Mouse (Mus musculus) lung, embryonic 16.5 days (tissue): Measurements from ENCODE around the gene Ctnna3. TPM values are rescaled to one million over a fixed set of nuclear protein-coding genes. Genes with fewer than 3 reads are reported as not detected.
"Not testable (repeated sequence)": the region's sequence is repeated elsewhere in the genome, so short reads cannot be mapped to it uniquely, and the experiment has no call there.

Experiments
- ATAC-seq: fragments of 200-750 bp; cut with Nextera tagmentation; 2 replicates; pipeline ENCODE4 v1.8.0; 2017; ENCODE audit warnings: low read depth, mild to moderate bottlenecking, moderate library complexity
- H3K27ac ChIP-seq: fragments of 300-500 bp; sonication (generic); 2 replicates; pipeline ENCODE4 v1.5.1; 2014; ENCODE audit warnings: mild to moderate bottlenecking, control low read depth, low read length
- H3K27me3 ChIP-seq: fragments of 300-500 bp; sonication (generic); 2 replicates; pipeline ENCODE4 v1.6.1; 2014; ENCODE audit warnings: low read depth, low read length, mixed read lengths; ENCODE audit not compliant: control insufficient read depth, insufficient read depth
- H3K36me3 ChIP-seq: fragments of 300-500 bp; sonication (generic); 2 replicates; pipeline ENCODE4 v1.6.1; 2014; ENCODE audit warnings: low read length; ENCODE audit not compliant: control insufficient read depth, insufficient read depth
- H3K4me1 ChIP-seq: fragments of 300-500 bp; sonication (generic); replicated peaks from 2 replicates; pipeline ENCODE4 v1.6.1; 2014; ENCODE audit warnings: low read length, mixed read lengths; ENCODE audit not compliant: control insufficient read depth, insufficient read depth
- H3K4me2 ChIP-seq: fragments of 300-500 bp; sonication (generic); 2 replicates; pipeline ENCODE4 v1.6.1; 2014; ENCODE audit warnings: low read depth, low read length, control low read depth
- H3K4me3 ChIP-seq: fragments of 300-500 bp; sonication (generic); 2 replicates; pipeline ENCODE4 v1.5.1; 2014; ENCODE audit warnings: mild to moderate bottlenecking, low read length, control low read depth
- H3K9ac ChIP-seq: fragments of 300-500 bp; sonication (generic); 2 replicates; pipeline ENCODE4 v1.6.1; 2014; ENCODE audit warnings: low read length, control low read depth
- H3K9me3 ChIP-seq: fragments of 300-500 bp; sonication (generic); 2 replicates; pipeline ENCODE4 v1.6.1; 2016; ENCODE audit warnings: low read length; ENCODE audit not compliant: control insufficient read depth
- WGBS: fragments of 180-500 bp; shearing (Covaris S2); extraction: QIAGEN DNeasy Blood & Tissue Kit; methylation state at CpG from one replicate; pipeline ENCODE4 v1.1.7; 2014; 5-methylcytosine and 5-hydroxymethylcytosine counted together
- polyA plus RNA-seq: library from polyadenylated mRNA; unstranded; fragments of >200 nt; fragmentation: Nextera tagmentation; extraction: Ambion mirVana; gene quantifications from 2 replicates; pipeline ENCODE4 v1.2.1, GENCODE M21; 2015

Gene Ctnna3
- polyA plus RNA-seq, 1 experiment from 2014 or later = 0.99 TPM

DNA sequence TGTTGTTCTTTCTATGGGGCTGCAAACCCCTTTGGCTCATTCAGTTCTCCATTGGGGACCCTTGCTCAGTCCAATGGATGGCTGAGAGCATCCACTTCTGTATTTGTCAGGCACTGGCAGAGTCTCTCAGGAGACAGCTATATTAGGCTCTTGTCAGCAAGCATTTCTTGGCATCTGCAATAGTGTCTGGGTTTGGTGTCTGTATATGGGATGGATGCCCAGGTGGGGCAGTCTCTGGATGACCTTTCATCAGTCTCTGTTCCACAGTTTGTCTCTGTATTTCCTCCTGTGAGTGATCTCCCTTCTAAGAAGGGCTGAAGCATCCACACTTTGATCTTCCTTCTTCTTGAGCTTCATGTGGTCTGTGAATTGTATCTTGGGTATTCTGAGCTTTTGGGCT is 795.9 kb downstream of the Ctnna3 start:
- H3K9ac ChIP-seq, H3K36me3 ChIP-seq, H3K27me3 ChIP-seq, H3K4me1 ChIP-seq, H3K4me3 ChIP-seq, H3K27ac ChIP-seq, ATAC-seq, H3K4me2 ChIP-seq, H3K9me3 ChIP-seq: not testable (repeated sequence)

GRCm38 (mm10) chr10:64243421-64243820 is 813.5 kb downstream of the Ctnna3 start:
- 51% methylated on average over 4 of the region's 4 CpGs for WGBS

GRCm38 (mm10) chr10:64268156-64268555 is 838.3 kb downstream of the Ctnna3 start:
- Histone ChIP-seq H3K27me3 (no peaks in the 10 kb centered on the region), H3K9me3 (no peaks in the 10 kb centered on the region), H3K9ac (no peak overlapping the region), H3K36me3 (no peaks in the 10 kb centered on the region), H3K4me2 (no peak overlapping the region), H3K4me1 (no peaks in the 10 kb centered on the region), H3K27ac (no peak overlapping the region), H3K4me3 (no peak overlapping the region)
- WGBS = 55% methylated on average over 4 of the region's 4 CpGs
- no peak for ATAC-seq

More at GRCm38 (mm10) chr10:64243421-64243820, 813.5 kb downstream of the Ctnna3 start:
- Histone ChIP-seq H3K9ac (no peak overlapping the region), H3K9me3 (no peaks in the 10 kb centered on the region), H3K4me2 (no peak overlapping the region), H3K4me1 (no peaks in the 10 kb centered on the region), H3K27ac (no peak overlapping the region), H3K4me3 (no peak overlapping the region), H3K36me3 (no peaks in the 10 kb centered on the region), H3K27me3 (no peaks in the 10 kb centered on the region)
- no peak for ATAC-seq

DNA sequence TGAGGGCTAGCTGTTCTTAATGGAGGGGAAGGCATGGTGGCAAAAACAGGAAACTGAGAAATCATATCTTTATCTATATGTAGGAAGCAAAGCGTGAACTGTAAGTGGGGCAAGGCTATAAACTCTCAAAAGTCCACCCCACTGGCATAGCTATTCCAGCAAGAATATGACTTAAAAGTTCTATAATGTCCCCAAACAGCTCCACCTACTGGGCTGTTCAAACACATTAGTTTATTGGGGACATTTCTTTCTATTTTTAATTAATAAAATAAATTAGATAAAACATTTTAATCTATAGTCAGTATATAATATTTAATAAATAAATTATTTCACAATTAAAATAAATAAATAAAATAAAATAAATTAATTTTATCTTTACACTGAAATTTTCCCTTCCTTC is 845.2 kb downstream of the Ctnna3 start:
- H3K27me3 ChIP-seq = no peaks in the 10 kb centered on the region
- no peaks in the 10 kb centered on the region for H3K4me1 ChIP-seq
- H3K36me3 ChIP-seq = no peaks in the 10 kb centered on the region
- no peak overlapping the region for H3K4me3 ChIP-seq
- H3K27ac ChIP-seq = no peak overlapping the region
- no peak for ATAC-seq
- no peak overlapping the region for H3K9ac ChIP-seq
- H3K9me3 ChIP-seq = no peaks in the 10 kb centered on the region
- no peak overlapping the region for H3K4me2 ChIP-seq
- WGBS = 66% methylated on average over 1 of the region's 1 CpGs

DNA sequence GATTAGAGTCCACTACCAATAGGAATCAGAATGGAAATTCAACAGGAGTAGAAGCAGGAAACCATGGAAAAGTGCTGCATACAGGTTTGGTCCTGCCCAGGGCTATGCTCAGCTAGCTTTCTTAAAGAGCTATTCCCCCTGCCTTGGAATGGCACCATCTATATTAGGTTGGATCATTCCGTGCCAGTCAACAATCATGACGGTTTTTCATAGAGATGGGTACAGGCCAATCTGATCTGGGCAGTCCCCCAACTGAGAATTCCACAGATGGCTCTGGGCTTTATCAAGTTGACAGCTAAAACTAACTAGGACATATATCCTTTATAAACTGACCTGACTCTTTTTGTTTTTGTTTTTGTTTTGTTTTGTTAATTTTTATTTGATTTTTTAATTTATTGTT is 848.9 kb downstream of the Ctnna3 start:
- Histone ChIP-seq H3K9me3 (no peaks in the 10 kb centered on the region), H3K4me3 (no peak overlapping the region), H3K27ac (no peak overlapping the region), H3K4me2 (no peak overlapping the region), H3K9ac (no peak overlapping the region), H3K4me1 (no peaks in the 10 kb centered on the region), H3K27me3 (no peaks in the 10 kb centered on the region), H3K36me3 (no peaks in the 10 kb centered on the region)
- no peak for ATAC-seq
- WGBS = 79% methylated on average over 2 of the region's 2 CpGs

GRCm38 (mm10) chr10:64305802-64306201 is 875.9 kb downstream of the Ctnna3 start:
- no peak overlapping the region for H3K4me2 ChIP-seq
- no peaks in the 10 kb centered on the region for H3K4me1 ChIP-seq
- no peak for ATAC-seq
- no peaks in the 10 kb centered on the region for H3K27me3 ChIP-seq
- H3K9me3 ChIP-seq = no peaks in the 10 kb centered on the region
- no peak overlapping the region for H3K9ac ChIP-seq
- H3K36me3 ChIP-seq = no peaks in the 10 kb centered on the region
- no peak overlapping the region for H3K27ac ChIP-seq
- no peak overlapping the region for H3K4me3 ChIP-seq

DNA sequence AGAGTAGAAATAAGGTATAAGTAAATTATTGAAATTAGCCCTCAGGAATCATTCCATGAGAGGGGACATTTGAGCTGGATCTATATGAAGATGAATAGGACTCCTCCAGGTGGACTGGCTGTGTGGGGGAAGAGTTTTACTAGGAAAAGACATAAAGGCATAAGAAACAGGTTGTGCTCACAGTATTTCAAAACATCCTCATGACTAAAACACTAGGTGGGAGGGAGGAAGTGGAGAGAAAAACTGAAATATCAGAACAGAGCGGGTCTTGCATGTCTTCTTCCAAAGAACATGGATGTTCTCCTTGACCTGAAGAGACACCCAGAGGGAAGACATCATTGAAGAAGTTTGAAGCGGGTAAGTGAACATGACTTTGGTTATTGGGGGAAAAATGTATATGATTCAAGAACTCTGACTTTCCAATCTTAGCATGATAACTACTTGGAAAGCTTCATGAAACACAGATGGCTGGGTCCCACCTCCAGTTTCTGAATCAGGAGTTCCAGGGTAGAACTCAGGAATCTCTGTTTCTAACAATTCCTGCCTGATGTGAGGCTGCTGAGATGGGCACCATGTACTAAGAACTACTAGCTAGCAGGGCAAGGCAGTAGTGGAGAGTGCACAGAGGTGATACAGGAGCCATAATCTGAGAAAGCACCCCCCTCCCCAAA is 881.9 kb downstream of the Ctnna3 start:
- no peak overlapping the region for H3K4me2 ChIP-seq
- no peaks in the 10 kb centered on the region for H3K9me3 ChIP-seq
- H3K27me3 ChIP-seq = no peaks in the 10 kb centered on the region
- no peak overlapping the region for H3K27ac ChIP-seq
- no peak overlapping the region for H3K9ac ChIP-seq
- 83% methylated on average over 2 of the region's 2 CpGs for WGBS
- no peak for ATAC-seq
- no peaks in the 10 kb centered on the region for H3K4me1 ChIP-seq
- no peaks in the 10 kb centered on the region for H3K36me3 ChIP-seq
- H3K4me3 ChIP-seq = no peak overlapping the region

DNA sequence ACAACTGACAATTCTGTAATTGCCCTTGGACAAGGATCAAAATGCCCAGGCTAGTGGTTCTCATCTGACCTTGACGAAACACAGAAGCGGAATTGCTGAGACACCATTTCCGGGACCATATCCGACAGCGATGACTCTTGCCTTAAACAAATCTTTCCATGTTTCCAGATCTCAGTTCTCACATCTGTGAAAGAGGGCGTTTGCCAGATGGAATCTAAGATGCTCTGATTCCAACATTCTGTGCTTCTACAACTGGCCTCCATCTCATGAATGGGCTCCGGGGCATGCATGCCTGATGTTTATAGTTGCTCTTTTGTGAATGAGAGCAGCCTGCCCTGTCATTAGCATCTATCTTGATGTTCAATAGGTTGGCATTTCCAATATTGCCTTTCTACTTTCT is 890.4 kb downstream of the Ctnna3 start:
- Histone ChIP-seq H3K27me3 (no peaks in the 10 kb centered on the region), H3K4me3 (no peak overlapping the region), H3K36me3 (no peaks in the 10 kb centered on the region), H3K4me2 (no peak overlapping the region), H3K27ac (no peak overlapping the region), H3K4me1 (no peaks in the 10 kb centered on the region), H3K9ac (no peak overlapping the region), H3K9me3 (no peaks in the 10 kb centered on the region)
- no peak for ATAC-seq
- 83% methylated on average over 7 of the region's 7 CpGs for WGBS

DNA sequence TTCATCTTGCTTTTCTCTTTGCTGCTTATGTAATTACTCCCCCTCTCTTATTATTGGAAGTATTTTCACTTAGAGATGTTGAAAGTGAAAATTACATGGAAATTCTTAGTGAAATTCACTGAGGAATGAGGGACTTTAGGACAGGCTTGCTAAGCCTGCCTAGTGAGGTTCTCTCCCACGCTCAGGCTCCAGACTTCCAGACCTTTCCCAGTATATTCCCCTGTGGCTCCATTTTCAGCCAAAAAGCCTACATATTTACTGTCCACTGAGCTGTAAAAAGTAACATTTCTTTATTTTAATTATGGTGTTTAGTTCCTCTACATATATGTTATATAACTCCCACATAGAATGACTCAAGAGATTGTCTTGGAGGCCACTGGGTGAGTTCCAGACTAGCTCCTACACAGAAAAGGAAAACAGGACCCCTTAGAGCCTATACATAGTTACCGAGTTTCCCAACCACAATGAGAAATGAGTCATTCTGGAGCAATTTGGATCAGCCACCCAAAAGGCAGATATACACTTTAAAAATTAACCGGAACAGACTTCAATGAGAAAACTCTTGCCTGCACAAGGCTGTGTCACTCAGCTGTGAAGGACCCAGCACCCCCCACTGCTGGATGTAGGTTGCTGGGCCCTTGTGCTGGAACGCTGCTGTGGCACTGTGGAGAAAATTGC is 912.9 kb downstream of the Ctnna3 start:
- Histone ChIP-seq H3K4me3 (no peak overlapping the region), H3K4me2 (no peak overlapping the region), H3K9me3 (no peaks in the 10 kb centered on the region), H3K27me3 (no peaks in the 10 kb centered on the region), H3K36me3 (no peaks in the 10 kb centered on the region), H3K27ac (no peak overlapping the region), H3K9ac (no peak overlapping the region), H3K4me1 (no peaks in the 10 kb centered on the region)
- 68% methylated on average over 4 of the region's 4 CpGs for WGBS
- ATAC-seq = no peak
